Mouse (Mus musculus) myocyte (in vitro differentiated cells): Measurements from ENCODE around the gene Pfdn6.
"Not testable (repeated sequence)": the region's sequence is repeated elsewhere in the genome, so short reads cannot be mapped to it uniquely, and the experiment has no call there.

Experiments used
- MYOD1 ChIP-seq, 3 experiments: IDR thresholded peaks; one replicate each; pipeline ENCODE4 v1.6.1; 2011; ENCODE audit warnings: control low read depth in 2 of 3, low read depth in 2 of 3, mild to moderate bottlenecking in 2 of 3, moderate library complexity in 1 of 3; ENCODE audit not compliant: insufficient read length in 2 of 3, control insufficient read depth in 1 of 3
- POLR2A ChIP-seq: IDR thresholded peaks from one replicate; pipeline ENCODE4 v1.6.1; 2011; ENCODE audit warnings: low read depth, mild to moderate bottlenecking, control low read depth, moderate library complexity; ENCODE audit not compliant: insufficient read length
- REST ChIP-seq: IDR thresholded peaks from one replicate; pipeline ENCODE4 v1.6.1; 2011; ENCODE audit warnings: mild to moderate bottlenecking, control low read depth, moderate library complexity; ENCODE audit not compliant: insufficient read depth, insufficient read length
- TCF12 ChIP-seq: IDR thresholded peaks from one replicate; pipeline ENCODE4 v1.6.1; 2011; ENCODE audit warnings: mild to moderate bottlenecking, control low read depth; ENCODE audit not compliant: poor library complexity, insufficient read depth, severe bottlenecking
- TCF3 ChIP-seq: IDR thresholded peaks from one replicate; pipeline ENCODE4 v1.6.1; 2011; ENCODE audit warnings: low read depth, control low read depth; ENCODE audit not compliant: insufficient read length
- USF1 ChIP-seq: IDR thresholded peaks from one replicate; pipeline ENCODE4 v1.6.1; 2011; ENCODE audit warnings: low read depth, mild to moderate bottlenecking, control low read depth, moderate library complexity

DNA sequence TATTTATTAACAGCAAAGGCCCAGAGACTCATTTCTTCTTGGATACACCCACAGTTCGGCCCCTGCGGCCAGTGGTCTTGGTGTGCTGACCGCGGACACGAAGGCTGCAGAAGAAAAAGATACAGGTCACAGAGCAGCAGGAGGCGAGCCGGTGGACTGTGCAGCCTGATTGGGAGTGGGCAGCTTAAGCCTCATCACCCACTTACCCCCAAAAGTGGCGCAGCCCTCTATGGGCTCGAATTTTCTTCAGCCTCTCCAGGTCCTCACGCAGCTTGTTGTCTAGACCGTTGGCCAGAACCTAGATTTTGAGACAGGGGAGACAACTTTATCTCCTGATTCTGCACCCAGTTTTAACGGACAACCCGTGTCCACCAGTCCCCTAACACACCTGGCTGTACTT lies 11.9 kb upstream of the Pfdn6 start:
- not testable (repeated sequence) for TF ChIP-seq POLR2A; USF1; REST; TCF3; MYOD1 (IDR thresholded peaks at IDR 0.05; ENCODE audit: control insufficient read depth in 1 of 3, insufficient read length in 2 of 3, low read depth in 2 of 3); TCF12
